Mouse (Mus musculus): Measurements from ENCODE around the gene Pard3.

Pard3 gene

GRCm38 (mm10) chr8:127542162-127542561 is 478.5 kb downstream of the Pard3 start:
- no peaks in the 10 kb centered on the region for H3K9me3 ChIP-seq (ENCODE audit: low read length)
- no peaks in the 10 kb centered on the region for H3K36me3 ChIP-seq (ENCODE audit: insufficient read depth, low read length)
- H3K4me1 ChIP-seq (replicated peaks; ENCODE audit: low read depth, low read length): no peaks in the 10 kb centered on the region
- no peak for TF ChIP-seq POU5F1 (IDR thresholded peaks at IDR 0.05; ENCODE audit: borderline replicate concordance, low read length)
- TF ChIP-seq CTCF (conservative IDR thresholded peaks at IDR 0.05; ENCODE audit: low read length): no peak
- no peak for TF ChIP-seq NANOG (IDR thresholded peaks at IDR 0.05; ENCODE audit: borderline replicate concordance, low read length)
- no peak overlapping the region for H3K4me3 ChIP-seq (replicated peaks; ENCODE audit: low read length)
- H3K27me3 ChIP-seq (ENCODE audit: insufficient read depth, low read length): no peaks in the 10 kb centered on the region

GRCm38 (mm10) chr8:127543676-127544075 is 480.0 kb downstream of the Pard3 start:
- Histone ChIP-seq H3K4me3 (replicated peaks; ENCODE audit: low read length) (no peak overlapping the region), H3K9me3 (ENCODE audit: low read length) (no peaks in the 10 kb centered on the region), H3K36me3 (ENCODE audit: insufficient read depth, low read length) (no peaks in the 10 kb centered on the region), H3K4me1 (replicated peaks; ENCODE audit: low read depth, low read length) (peaks cover 9% of the 10 kb centered on the region), H3K27me3 (ENCODE audit: insufficient read depth, low read length) (no peaks in the 10 kb centered on the region)
- TF ChIP-seq POU5F1 (IDR thresholded peaks at IDR 0.05; ENCODE audit: borderline replicate concordance, low read length) (no peak), CTCF (conservative IDR thresholded peaks at IDR 0.05; ENCODE audit: low read length) (no peak)

- TF ChIP-seq CTCF (conservative IDR thresholded peaks at IDR 0.05; ENCODE audit: low read length) (no peak), NANOG (IDR thresholded peaks at IDR 0.05; ENCODE audit: borderline replicate concordance, low read length) (no peak), POU5F1 (IDR thresholded peaks at IDR 0.05; ENCODE audit: borderline replicate concordance, low read length) (no peak)
- Histone ChIP-seq H3K9me3 (ENCODE audit: low read length) (no peaks in the 10 kb centered on the region), H3K27me3 (ENCODE audit: insufficient read depth, low read length) (no peaks in the 10 kb centered on the region), H3K4me1 (replicated peaks; ENCODE audit: low read depth, low read length) (peaks cover 14% of the 10 kb centered on the region), H3K4me3 (replicated peaks; ENCODE audit: low read length) (no peak overlapping the region), H3K36me3 (ENCODE audit: insufficient read depth, low read length) (no peaks in the 10 kb centered on the region)
Measured at GRCm38 (mm10) chr8:127546161-127546560, 482.5 kb downstream of the Pard3 start.

- TF ChIP-seq POU5F1 (IDR thresholded peaks at IDR 0.05; ENCODE audit: borderline replicate concordance, low read length): no peak
- no peak for TF ChIP-seq CTCF (conservative IDR thresholded peaks at IDR 0.05; ENCODE audit: low read length)
- TF ChIP-seq NANOG (IDR thresholded peaks at IDR 0.05; ENCODE audit: borderline replicate concordance, low read length): no peak
- Histone ChIP-seq H3K4me3 (replicated peaks; ENCODE audit: low read length) (no peak overlapping the region), H3K4me1 (replicated peaks; ENCODE audit: low read depth, low read length) (peaks cover 26% of the 10 kb centered on the region), H3K36me3 (ENCODE audit: insufficient read depth, low read length) (no peaks in the 10 kb centered on the region), H3K27me3 (ENCODE audit: insufficient read depth, low read length) (no peaks in the 10 kb centered on the region), H3K9me3 (ENCODE audit: low read length) (no peaks in the 10 kb centered on the region)
Measured at GRCm38 (mm10) chr8:127550928-127551327, 487.2 kb downstream of the Pard3 start.

GRCm38 (mm10) chr8:127552161-127552595 is 488.5 kb downstream of the Pard3 start:
- Histone ChIP-seq H3K4me3 (replicated peaks; ENCODE audit: low read length) (no peak overlapping the region), H3K4me1 (replicated peaks; ENCODE audit: low read depth, low read length) (peaks cover 26% of the 10 kb centered on the region), H3K9me3 (ENCODE audit: low read length) (no peaks in the 10 kb centered on the region), H3K27me3 (ENCODE audit: insufficient read depth, low read length) (no peaks in the 10 kb centered on the region), H3K36me3 (ENCODE audit: insufficient read depth, low read length) (no peaks in the 10 kb centered on the region)
- TF ChIP-seq CTCF (conservative IDR thresholded peaks at IDR 0.05; ENCODE audit: low read length) (no peak), NANOG (IDR thresholded peaks at IDR 0.05; ENCODE audit: borderline replicate concordance, low read length) (no peak)

GRCm38 (mm10) chr8:127552836-127553235 is 489.1 kb downstream of the Pard3 start:
- Histone ChIP-seq H3K36me3 (ENCODE audit: insufficient read depth, low read length) (no peaks in the 10 kb centered on the region), H3K27me3 (ENCODE audit: insufficient read depth, low read length) (no peaks in the 10 kb centered on the region), H3K9me3 (ENCODE audit: low read length) (no peaks in the 10 kb centered on the region), H3K4me3 (replicated peaks; ENCODE audit: low read length) (no peak overlapping the region), H3K4me1 (replicated peaks; ENCODE audit: low read depth, low read length) (peaks cover 26% of the 10 kb centered on the region)
- TF ChIP-seq POU5F1 (IDR thresholded peaks at IDR 0.05; ENCODE audit: borderline replicate concordance, low read length) (no peak), CTCF (conservative IDR thresholded peaks at IDR 0.05; ENCODE audit: low read length) (no peak)

- TF ChIP-seq CTCF (conservative IDR thresholded peaks at IDR 0.05; ENCODE audit: low read length): no peak
- TF ChIP-seq NANOG (IDR thresholded peaks at IDR 0.05; ENCODE audit: borderline replicate concordance, low read length): no peak
- TF ChIP-seq POU5F1 (IDR thresholded peaks at IDR 0.05; ENCODE audit: borderline replicate concordance, low read length): no peak
- Histone ChIP-seq H3K4me1 (replicated peaks; ENCODE audit: low read depth, low read length) (peaks cover 18% of the 10 kb centered on the region), H3K27me3 (ENCODE audit: insufficient read depth, low read length) (no peaks in the 10 kb centered on the region), H3K36me3 (ENCODE audit: insufficient read depth, low read length) (no peaks in the 10 kb centered on the region), H3K9me3 (ENCODE audit: low read length) (no peaks in the 10 kb centered on the region), H3K4me3 (replicated peaks; ENCODE audit: low read length) (no peak overlapping the region)
Measured at GRCm38 (mm10) chr8:127553582-127553981, 489.9 kb downstream of the Pard3 start.

GRCm38 (mm10) chr8:127555795-127556194 is 492.1 kb downstream of the Pard3 start:
- TF ChIP-seq NANOG (IDR thresholded peaks at IDR 0.05; ENCODE audit: borderline replicate concordance, low read length) (no peak), POU5F1 (IDR thresholded peaks at IDR 0.05; ENCODE audit: borderline replicate concordance, low read length) (no peak), CTCF (conservative IDR thresholded peaks at IDR 0.05; ENCODE audit: low read length) (no peak)
- Histone ChIP-seq H3K4me3 (replicated peaks; ENCODE audit: low read length) (no peak overlapping the region), H3K27me3 (ENCODE audit: insufficient read depth, low read length) (no peaks in the 10 kb centered on the region), H3K9me3 (ENCODE audit: low read length) (no peaks in the 10 kb centered on the region), H3K36me3 (ENCODE audit: insufficient read depth, low read length) (no peaks in the 10 kb centered on the region), H3K4me1 (replicated peaks; ENCODE audit: low read depth, low read length) (peaks cover 12% of the 10 kb centered on the region)

- Histone ChIP-seq H3K9me3 (ENCODE audit: low read length) (0 out of 2 replicates have a peak, but pooled peaks cover under 1% of the 10 kb centered on the region), H3K4me1 (replicated peaks; ENCODE audit: low read depth, low read length) (peaks cover 6% of the 10 kb centered on the region), H3K36me3 (ENCODE audit: insufficient read depth, low read length) (no peaks in the 10 kb centered on the region), H3K4me3 (replicated peaks; ENCODE audit: low read length) (no peak overlapping the region), H3K27me3 (ENCODE audit: insufficient read depth, low read length) (no peaks in the 10 kb centered on the region)
- TF ChIP-seq POU5F1 (IDR thresholded peaks at IDR 0.05; ENCODE audit: borderline replicate concordance, low read length) (no peak), NANOG (IDR thresholded peaks at IDR 0.05; ENCODE audit: borderline replicate concordance, low read length) (no peak), CTCF (conservative IDR thresholded peaks at IDR 0.05; ENCODE audit: low read length) (no peak)
Measured at GRCm38 (mm10) chr8:127556964-127557363, 493.3 kb downstream of the Pard3 start.

Measured in E14TG2a.4 (cell line).